Mouse (Mus musculus) limb, embryonic 14.5 days (tissue): ENCODE measurements at regions not wholly inside any gene's neighbourhood (a gene's known extent, or its start where the extent isn't known, plus 50 kb on each side); places are given as distances from the start of the nearest gene placed in this dataset.

Experiments
- ATAC-seq: fragments of 200-750 bp; cut with Nextera tagmentation; 2 replicates; pipeline ENCODE4 v1.8.0; 2017; ENCODE audit warnings: low read depth, moderate number of reproducible peaks, moderate TSS enrichment; ENCODE audit not compliant: low FRiP score
- DNase-seq: peaks from one replicate; pipeline ENCODE4 v3.0.0-alpha.2; 2015; ENCODE audit warnings: low spot score
- H3K27ac ChIP-seq: fragments of 300-500 bp; sonication (generic); replicated peaks from 2 replicates; pipeline ENCODE4 v1.5.1; 2014; ENCODE audit warnings: low read depth, mild to moderate bottlenecking, low read length, moderate library complexity, mixed read lengths
- H3K27me3 ChIP-seq: fragments of 300-500 bp; sonication (generic); 2 replicates; pipeline ENCODE4 v1.6.1; 2014; ENCODE audit warnings: low read length, mixed read lengths; ENCODE audit not compliant: control insufficient read depth, insufficient read depth
- H3K36me3 ChIP-seq: fragments of 300-500 bp; sonication (generic); 2 replicates; pipeline ENCODE4 v1.6.1; 2014; ENCODE audit warnings: mild to moderate bottlenecking, low read length, moderate library complexity, mixed read lengths; ENCODE audit not compliant: control insufficient read depth, insufficient read depth
- H3K4me1 ChIP-seq: fragments of 300-500 bp; sonication (generic); 2 replicates; pipeline ENCODE4 v1.6.1; 2014; ENCODE audit warnings: antibody characterized with exemption, low read length, mixed read lengths; ENCODE audit not compliant: control insufficient read depth, insufficient read depth
- H3K4me2 ChIP-seq: fragments of 300-500 bp; sonication (generic); replicated peaks from 2 replicates; pipeline ENCODE4 v1.6.1; 2014; ENCODE audit warnings: low read depth, mild to moderate bottlenecking, low read length, moderate library complexity; ENCODE audit not compliant: severe bottlenecking
- H3K4me3 ChIP-seq: fragments of 300-500 bp; sonication (generic); replicated peaks from 2 replicates; pipeline ENCODE4 v1.5.1; 2014; ENCODE audit warnings: low read length
- H3K9ac ChIP-seq: fragments of 300-500 bp; sonication (generic); 2 replicates; pipeline ENCODE4 v1.6.1; 2014; ENCODE audit warnings: mild to moderate bottlenecking, low read depth, low read length, moderate library complexity; ENCODE audit not compliant: severe bottlenecking
- H3K9me3 ChIP-seq: fragments of 300-500 bp; sonication (generic); 2 replicates; pipeline ENCODE4 v1.6.1; 2016; ENCODE audit warnings: low read length; ENCODE audit not compliant: control insufficient read depth
- POLR2A ChIP-seq: fragments of 200-500 bp; IDR thresholded peaks from 2 replicates; pipeline ENCODE4 v1.8.0; 2012; ENCODE audit warnings: inconsistent platforms, mild to moderate bottlenecking, moderate library complexity, borderline replicate concordance; ENCODE audit not compliant: insufficient read depth, insufficient read length; ENCODE audit errors: extremely low read depth
- WGBS: fragments of 180-500 bp; shearing (Covaris S2); extraction: QIAGEN DNeasy Blood & Tissue Kit; methylation state at CpG from one replicate; pipeline ENCODE4 v1.1.7; 2014; 5-methylcytosine and 5-hydroxymethylcytosine counted together

DNA sequence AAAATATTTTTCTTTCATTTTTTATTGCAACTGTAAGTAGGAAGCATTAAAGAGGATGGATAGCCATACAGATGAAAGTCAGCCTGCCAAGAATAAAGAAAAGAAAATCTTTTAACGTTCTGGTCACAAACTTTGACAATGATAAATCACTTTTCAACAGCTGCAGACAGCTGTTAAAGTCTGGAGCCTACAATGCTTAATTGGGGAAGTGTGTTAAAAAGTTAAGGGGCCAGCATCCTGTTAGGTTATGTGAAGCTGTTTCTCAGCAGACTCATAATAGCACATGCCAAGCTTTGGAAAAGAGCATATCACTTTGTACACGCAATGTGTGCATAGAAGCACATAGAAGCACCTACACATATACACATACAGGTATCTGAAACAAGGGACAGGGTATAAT, 1431.3 kb downstream of the 4930444P10Rik start:
- Histone ChIP-seq H3K4me2 (no peak overlapping the region), H3K27ac (no peak overlapping the region), H3K4me3 (no peak overlapping the region), H3K27me3 (no peaks in the 10 kb centered on the region), H3K9ac (no peak overlapping the region), H3K4me1 (no peaks in the 10 kb centered on the region; the same call in 1 of the 2 replicates), H3K9me3 (no peaks in the 10 kb centered on the region), H3K36me3 (no peaks in the 10 kb centered on the region)
- ATAC-seq (no peak), DNase-seq (no peak)
- no peak for TF ChIP-seq POLR2A
- WGBS, result 16% methylated on average over 2 of the region's 2 CpGs

DNA sequence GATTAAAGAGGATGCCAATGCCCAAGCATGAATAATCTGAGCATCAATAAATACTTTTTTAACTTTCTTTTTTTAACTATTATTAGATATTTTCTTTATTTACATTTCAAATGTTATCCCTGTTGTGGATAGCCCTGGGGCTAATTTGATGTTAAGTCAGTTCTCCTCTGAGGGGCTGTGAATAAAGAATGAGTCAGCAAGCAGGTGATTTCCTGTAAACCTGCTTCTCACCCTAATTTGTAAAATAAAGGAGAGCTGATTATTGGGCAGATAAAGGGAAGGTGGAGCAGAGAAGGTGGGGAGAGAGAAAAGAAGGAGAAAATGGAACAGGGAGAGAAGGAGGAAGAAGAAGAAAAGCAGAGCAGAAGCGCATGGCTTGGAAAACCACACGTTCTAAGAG, 1442.8 kb downstream of the 4930444P10Rik start:
- Histone ChIP-seq H3K4me2 (no peak overlapping the region), H3K4me3 (no peak overlapping the region), H3K9ac (no peak overlapping the region), H3K27me3 (no peaks in the 10 kb centered on the region), H3K27ac (no peak overlapping the region), H3K4me1 (no peaks in the 10 kb centered on the region), H3K36me3 (no peaks in the 10 kb centered on the region), H3K9me3 (no peaks in the 10 kb centered on the region)
- no peak for TF ChIP-seq POLR2A
- ATAC-seq (no peak), DNase-seq (no peak)
- 80% methylated on average over 2 of the region's 2 CpGs for WGBS

DNA sequence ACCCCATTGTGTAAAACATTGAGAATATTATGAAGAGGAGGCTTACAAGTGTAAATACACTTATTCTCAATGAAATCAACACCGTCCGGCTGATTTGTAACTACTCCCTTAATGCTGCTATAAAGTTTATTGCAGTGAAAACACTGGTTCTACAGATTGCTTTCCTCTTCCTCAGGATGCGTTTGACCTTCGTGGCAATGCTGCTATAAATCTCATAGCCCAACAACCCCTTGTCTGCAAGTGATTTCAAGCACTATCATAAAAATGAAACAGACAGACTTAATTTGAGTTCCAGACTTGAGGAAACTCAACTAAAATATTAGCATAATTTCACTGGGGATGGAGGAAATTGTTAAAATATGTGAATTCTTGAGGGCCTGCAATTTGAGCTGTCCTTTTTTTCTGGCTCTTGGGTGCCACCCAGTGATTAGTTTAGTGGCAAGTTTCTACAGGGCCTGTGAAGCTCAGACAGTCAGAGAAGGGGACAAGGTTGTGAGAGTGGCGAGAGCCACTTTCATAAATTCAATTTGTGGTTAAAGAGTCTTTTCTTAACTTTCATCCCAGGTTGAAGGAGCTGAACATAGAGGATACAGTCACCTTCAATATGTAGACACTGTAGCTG, 1457.4 kb downstream of the 4930444P10Rik start:
- Histone ChIP-seq H3K36me3 (no peaks in the 10 kb centered on the region), H3K4me1 (no peaks in the 10 kb centered on the region; the same call in 1 of the 2 replicates), H3K27me3 (no peaks in the 10 kb centered on the region), H3K9me3 (no peaks in the 10 kb centered on the region), H3K4me3 (no peak overlapping the region), H3K4me2 (no peak overlapping the region), H3K9ac (no peak overlapping the region), H3K27ac (no peak overlapping the region)
- ATAC-seq (no peak), DNase-seq (peak; percentile 16)
- WGBS, result 11% methylated on average over 5 of the region's 5 CpGs
- no peak for TF ChIP-seq POLR2A

DNA sequence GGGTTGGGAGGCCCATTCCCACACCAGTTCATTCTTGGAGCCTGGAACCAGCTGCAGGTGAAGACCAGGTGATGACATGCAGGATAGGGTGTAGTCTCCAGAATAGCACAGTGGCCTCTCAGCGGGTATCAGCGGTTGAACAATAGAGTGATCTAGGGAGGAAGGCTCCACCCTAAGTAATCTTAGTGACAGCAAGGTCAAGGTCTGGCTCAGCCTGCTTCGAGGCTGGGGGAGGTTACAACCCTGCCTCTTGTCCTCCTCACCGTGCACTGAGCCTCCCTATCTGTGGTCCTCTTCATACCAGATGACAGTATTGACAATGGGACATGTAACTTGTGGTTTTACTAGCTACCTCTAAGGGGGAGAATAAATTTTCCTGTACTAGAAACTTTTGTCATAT, 1461.1 kb downstream of the 4930444P10Rik start:
- Histone ChIP-seq H3K27me3 (no peaks in the 10 kb centered on the region), H3K4me1 (no peaks in the 10 kb centered on the region; the same call in 1 of the 2 replicates), H3K36me3 (no peaks in the 10 kb centered on the region), H3K4me2 (no peak overlapping the region), H3K9ac (no peak overlapping the region), H3K9me3 (no peaks in the 10 kb centered on the region), H3K4me3 (no peak overlapping the region), H3K27ac (no peak overlapping the region)
- 59% methylated on average over 4 of the region's 4 CpGs for WGBS
- no peak for TF ChIP-seq POLR2A
- DNase-seq (no peak), ATAC-seq (no peak)

DNA sequence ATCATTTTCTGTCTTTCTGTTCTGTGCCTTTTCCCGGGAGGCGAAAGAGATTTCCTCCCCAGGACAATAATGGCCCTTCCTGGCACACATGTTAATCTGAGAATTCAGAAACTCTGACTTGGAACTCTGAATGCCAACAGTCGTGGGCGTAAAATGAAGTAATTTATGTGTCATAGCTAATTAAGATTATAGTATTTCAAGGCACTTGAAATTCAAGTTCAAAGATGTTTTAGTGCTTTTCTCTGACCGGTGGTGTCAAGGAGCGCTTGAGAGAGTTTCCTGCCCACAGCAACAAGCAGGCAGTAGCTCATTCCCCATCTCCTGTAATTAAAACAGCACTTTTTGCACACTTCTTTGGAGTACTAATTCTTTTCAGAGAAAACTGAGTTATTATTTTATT, 1465.9 kb downstream of the 4930444P10Rik start:
- H3K9ac ChIP-seq, result no peak overlapping the region
- H3K36me3 ChIP-seq, result no peaks in the 10 kb centered on the region
- no peak for DNase-seq
- H3K9me3 ChIP-seq, result no peaks in the 10 kb centered on the region
- H3K4me3 ChIP-seq, result no peak overlapping the region
- no peaks in the 10 kb centered on the region for H3K27me3 ChIP-seq
- WGBS, result 33% methylated on average over 6 of the region's 6 CpGs
- H3K4me2 ChIP-seq, result no peak overlapping the region
- ATAC-seq, result no peak
- no peaks in the 10 kb centered on the region for H3K4me1 ChIP-seq
- no peak overlapping the region for H3K27ac ChIP-seq
- no peak for TF ChIP-seq POLR2A
